Mouse (Mus musculus): ENCODE data around the gene Slc25a40. TPM values are rescaled to one million over a fixed set of nuclear protein-coding genes. Genes with fewer than 3 reads are reported as not detected.

Gene Slc25a40
- 8.4 TPM for polyA plus RNA-seq (2014; fragmentation: Illumina TruSeq; extraction: RNeasy Lipid Tissue Mini Kit (QIAGEN cat#74804); ENCODE audit: low read depth, low replicate concordance)

GRCm38 (mm10) chr5:8422157-8422931 lies at the start of gene Slc25a40, which contains the start of gene Dbf4:
Gene Slc25a40 (plus strand): TSS chr5:8422850.
Gene Dbf4 (minus strand): TSS chr5:8422716.

Other genes with a start within 250 kb of the Slc25a40 start
- gene Adam22, start 54.7 kb upstream of the Slc25a40 start, polyA plus RNA-seq (2014; fragmentation: Illumina TruSeq; extraction: RNeasy Lipid Tissue Mini Kit (QIAGEN cat#74804); ENCODE audit: low read depth, low replicate concordance): 1.2 TPM
- gene Dbf4, start 134 bp upstream of the Slc25a40 start, polyA plus RNA-seq (2014; fragmentation: Illumina TruSeq; extraction: RNeasy Lipid Tissue Mini Kit (QIAGEN cat#74804); ENCODE audit: low read depth, low replicate concordance): 5.0 TPM
- 0.87 TPM for gene Rundc3b, start 200.1 kb downstream of the Slc25a40 start, polyA plus RNA-seq (2014; fragmentation: Illumina TruSeq; extraction: RNeasy Lipid Tissue Mini Kit (QIAGEN cat#74804); ENCODE audit: low read depth, low replicate concordance)
- gene Abcb1a, start 237.2 kb downstream of the Slc25a40 start, polyA plus RNA-seq (2014; fragmentation: Illumina TruSeq; extraction: RNeasy Lipid Tissue Mini Kit (QIAGEN cat#74804); ENCODE audit: low read depth, low replicate concordance): 8.5 TPM